Mouse (Mus musculus): ENCODE results near the gene Ccdc187. TPM values are rescaled to one million over a fixed set of nuclear protein-coding genes. Genes with fewer than 3 reads are reported as not detected.

Ccdc187 gene
- polyA plus RNA-seq, 1 experiment: not detected

- H3K36me3 ChIP-seq (replicated peaks; ENCODE audit: low read length): peaks cover 5% of the 10 kb centered on the region
- no peak overlapping the region for H3K4me3 ChIP-seq (replicated peaks)
- H3K4me1 ChIP-seq: peaks cover 84% of the 10 kb centered on the region
- H3K9me3 ChIP-seq: no peaks in the 10 kb centered on the region
- peaks cover 29% of the 10 kb centered on the region for H3K27me3 ChIP-seq (replicated peaks)
- TF ChIP-seq FLI1 (IDR thresholded peaks at IDR 0.05; ENCODE audit: low read length) (no peak), GATA1 (IDR thresholded peaks at IDR 0.05; ENCODE audit: borderline replicate concordance, low read length) (no peak)
Observed at GRCm38 (mm10) chr2:26317371-26317770, 23.0 kb upstream of the Ccdc187 start.

- no peaks in the 10 kb centered on the region for H3K9me3 ChIP-seq
- peak overlapping the region; percentile 97 for H3K4me3 ChIP-seq (replicated peaks)
- peaks cover 84% of the 10 kb centered on the region for H3K4me1 ChIP-seq
- TF ChIP-seq FLI1 (IDR thresholded peaks at IDR 0.05; ENCODE audit: low read length) (no peak), GATA1 (IDR thresholded peaks at IDR 0.05; ENCODE audit: borderline replicate concordance, low read length) (no peak)
- peaks cover 26% of the 10 kb centered on the region for H3K27me3 ChIP-seq (replicated peaks)
- peaks cover 2% of the 10 kb centered on the region for H3K36me3 ChIP-seq (replicated peaks; ENCODE audit: low read length)
Observed at GRCm38 (mm10) chr2:26316576-26317246, 22.4 kb upstream of the Ccdc187 start.

- Histone ChIP-seq H3K36me3 (replicated peaks; ENCODE audit: low read length) (peaks cover 2% of the 10 kb centered on the region), H3K4me3 (replicated peaks) (peak overlapping the region; percentile 97), H3K27me3 (replicated peaks) (peaks cover 26% of the 10 kb centered on the region), H3K4me1 (peaks cover 84% of the 10 kb centered on the region), H3K9me3 (no peaks in the 10 kb centered on the region)
- TF ChIP-seq FLI1 (IDR thresholded peaks at IDR 0.05; ENCODE audit: low read length): no peak
- TF ChIP-seq GATA1 (IDR thresholded peaks at IDR 0.05; ENCODE audit: borderline replicate concordance, low read length): no peak
Observed at GRCm38 (mm10) chr2:26315925-26316311, 21.6 kb upstream of the Ccdc187 start.

- no peaks in the 10 kb centered on the region for H3K9me3 ChIP-seq
- H3K4me1 ChIP-seq: peaks cover 83% of the 10 kb centered on the region
- TF ChIP-seq FLI1 (IDR thresholded peaks at IDR 0.05; ENCODE audit: low read length): no peak
- no peak for TF ChIP-seq GATA1 (IDR thresholded peaks at IDR 0.05; ENCODE audit: borderline replicate concordance, low read length)
- H3K36me3 ChIP-seq (replicated peaks; ENCODE audit: low read length): peaks cover 2% of the 10 kb centered on the region
- peak within 1 kb of the TSS; percentile 97 for H3K4me3 ChIP-seq (replicated peaks)
- peaks cover 24% of the 10 kb centered on the region for H3K27me3 ChIP-seq (replicated peaks)
Observed at GRCm38 (mm10) chr2:26315072-26315924, 20.9 kb upstream of the Ccdc187 start, which contains the start of gene Gpsm1. Gene Gpsm1 (plus strand): TSS chr2:26315515.

GRCm38 (mm10) chr2:26314281-26315071 lies 20.1 kb upstream of the Ccdc187 start:
- peak overlapping the region; percentile 97 for H3K4me3 ChIP-seq (replicated peaks)

GRCm38 (mm10) chr2:26313394-26313793 lies 19.0 kb upstream of the Ccdc187 start:
- no peaks in the 10 kb centered on the region for H3K9me3 ChIP-seq
- peaks cover 87% of the 10 kb centered on the region for H3K4me1 ChIP-seq
- peaks cover 21% of the 10 kb centered on the region for H3K27me3 ChIP-seq (replicated peaks)
- H3K4me3 ChIP-seq (replicated peaks): no peak overlapping the region
- no peak for TF ChIP-seq GATA1 (IDR thresholded peaks at IDR 0.05; ENCODE audit: borderline replicate concordance, low read length)
- TF ChIP-seq FLI1 (IDR thresholded peaks at IDR 0.05; ENCODE audit: low read length): no peak
- peaks cover 2% of the 10 kb centered on the region for H3K36me3 ChIP-seq (replicated peaks; ENCODE audit: low read length)

More at GRCm38 (mm10) chr2:26314281-26315071, 20.1 kb upstream of the Ccdc187 start:
- Histone ChIP-seq H3K27me3 (replicated peaks) (peaks cover 22% of the 10 kb centered on the region), H3K4me1 (peaks cover 85% of the 10 kb centered on the region), H3K9me3 (no peaks in the 10 kb centered on the region), H3K36me3 (replicated peaks; ENCODE audit: low read length) (peaks cover 2% of the 10 kb centered on the region)
- TF ChIP-seq FLI1 (IDR thresholded peaks at IDR 0.05; ENCODE audit: low read length): no peak
- no peak for TF ChIP-seq GATA1 (IDR thresholded peaks at IDR 0.05; ENCODE audit: borderline replicate concordance, low read length)

- H3K27me3 ChIP-seq (replicated peaks): peaks cover 16% of the 10 kb centered on the region
- no peaks in the 10 kb centered on the region for H3K36me3 ChIP-seq (replicated peaks; ENCODE audit: low read length)
- H3K4me3 ChIP-seq (replicated peaks): peak overlapping the region; percentile 14
- no peak for TF ChIP-seq GATA1 (IDR thresholded peaks at IDR 0.05; ENCODE audit: borderline replicate concordance, low read length)
- TF ChIP-seq FLI1 (IDR thresholded peaks at IDR 0.05; ENCODE audit: low read length): no peak
- H3K4me1 ChIP-seq: peaks cover 81% of the 10 kb centered on the region
- H3K9me3 ChIP-seq: no peaks in the 10 kb centered on the region
Observed at GRCm38 (mm10) chr2:26312812-26313211, 18.5 kb upstream of the Ccdc187 start.

GRCm38 (mm10) chr2:26311936-26312335 lies 17.6 kb upstream of the Ccdc187 start:
- Histone ChIP-seq H3K36me3 (replicated peaks; ENCODE audit: low read length) (no peaks in the 10 kb centered on the region), H3K27me3 (replicated peaks) (peaks cover 10% of the 10 kb centered on the region), H3K4me1 (peaks cover 73% of the 10 kb centered on the region), H3K9me3 (no peaks in the 10 kb centered on the region), H3K4me3 (replicated peaks) (peak overlapping the region; percentile 75)
- no peak for TF ChIP-seq GATA1 (IDR thresholded peaks at IDR 0.05; ENCODE audit: borderline replicate concordance, low read length)
- no peak for TF ChIP-seq FLI1 (IDR thresholded peaks at IDR 0.05; ENCODE audit: low read length)

- Histone ChIP-seq H3K36me3 (replicated peaks; ENCODE audit: low read length) (no peaks in the 10 kb centered on the region), H3K27me3 (replicated peaks) (peaks cover 5% of the 10 kb centered on the region), H3K9me3 (no peaks in the 10 kb centered on the region), H3K4me3 (replicated peaks) (no peak overlapping the region), H3K4me1 (peaks cover 63% of the 10 kb centered on the region)
- TF ChIP-seq GATA1 (IDR thresholded peaks at IDR 0.05; ENCODE audit: borderline replicate concordance, low read length) (no peak), FLI1 (IDR thresholded peaks at IDR 0.05; ENCODE audit: low read length) (no peak)
Observed at GRCm38 (mm10) chr2:26309739-26310138, 15.4 kb upstream of the Ccdc187 start.

All from megakaryocyte, embryonic 14.5 days (primary cell).